ENCODE assay signal across 9 mouse cellular contexts in the genomic region with DNA sequence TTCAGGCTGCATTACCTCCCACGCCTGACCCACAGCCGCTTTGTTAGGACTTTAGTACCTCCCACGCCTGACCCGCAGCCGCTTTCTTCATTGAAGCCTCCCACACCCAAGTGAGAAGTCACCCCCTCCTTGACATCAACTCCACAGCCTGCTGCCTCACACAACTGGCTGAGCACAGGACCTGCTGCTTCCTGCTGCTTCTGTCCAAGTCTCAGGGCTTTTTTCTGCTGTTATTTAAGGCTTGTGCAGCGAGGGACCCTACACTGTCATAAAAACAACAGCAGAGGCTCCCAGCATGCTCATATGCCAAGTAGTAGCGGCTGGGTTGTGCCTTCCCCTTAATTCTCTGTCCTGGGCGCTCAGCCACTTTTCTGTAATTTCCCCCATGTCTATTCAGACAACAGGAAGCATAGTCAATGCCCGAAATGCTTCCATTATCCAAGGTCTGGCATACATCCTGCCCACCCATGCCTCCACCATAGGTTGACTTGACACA. TPM values are rescaled to one million over a fixed set of nuclear protein-coding genes. Genes with fewer than 3 reads are reported as not detected.
DNase-seq lines count a peak whose midpoint lies in the region; ATAC-seq and TF ChIP-seq lines count a peak whose summit lies in the region.
"Had no signal": no experiment of that assay in that cellular context is flagged by ENCODE, and none has a peak within 500 bp of the region (broad histone marks: within the 10 kb centered on the region; RNA-seq: fewer than 3 reads in every experiment).

No protein-coding gene starts in this region.

- no peak overlapping the region for H3K4me3 ChIP-seq in heart, adult 2 months
- H3K4me3 ChIP-seq in heart, embryonic 11.5 days (ENCODE audit: low read depth, low read length): no peak overlapping the region

- H3K9me3 ChIP-seq in heart, embryonic 11.5 days (replicated peaks; ENCODE audit: control insufficient read depth, low read length): no peaks in the 10 kb centered on the region

- H3K79me2 ChIP-seq in heart, adult 2 months (replicated peaks; ENCODE audit: control insufficient read depth, insufficient read depth, low read length): no peaks in the 10 kb centered on the region

- no peak overlapping the region for H3K4me2 ChIP-seq in heart, embryonic 11.5 days

- no peak overlapping the region for H3K9ac ChIP-seq in heart, adult 2 months (ENCODE audit: low read depth, low read length)
- H3K9ac ChIP-seq in heart, embryonic 11.5 days (ENCODE audit: low read depth, low read length): no peak overlapping the region

- intact Hi-C loops in heart, adult 2 months (cut with DNase I): no loop called here

- peak; percentile 17 to 35 for DNase-seq in heart, adult 2 months
- DNase-seq in thymus, postnatal 25 days: peak; percentile 6
- DNase-seq in thymus, postnatal 10 days (ENCODE audit: low spot score in 2 of 2): no peak
- DNase-seq in kidney, postnatal 36 days: peak; percentile 31 to 36
- no peak for DNase-seq in adipocyte (ENCODE audit: low spot score)
- no peak for DNase-seq in retina, embryonic 14.5 days (ENCODE audit: low spot score)
- no peak for DNase-seq in gastrocnemius, adult 18-20 months (ENCODE audit: low spot score)
- DNase-seq: cerebellum, adult 9-11 months had no signal

- H3K27ac ChIP-seq in heart, adult 2 months: peak overlapping the region; percentile 2
- no peak overlapping the region for H3K27ac ChIP-seq in heart, embryonic 11.5 days (ENCODE audit: low read depth, low read length)

- TF ChIP-seq POLR2A in heart, adult 2 months (IDR thresholded peaks at IDR 0.05; ENCODE audit: insufficient read depth, low read depth, low read length): no peak

- no peaks in the 10 kb centered on the region for H3K27me3 ChIP-seq in heart, adult 2 months (ENCODE audit: control insufficient read depth, insufficient read depth, low read length)
- H3K27me3 ChIP-seq in heart, embryonic 11.5 days (ENCODE audit: control insufficient read depth, insufficient read depth, low read length): no peaks in the 10 kb centered on the region

- 0 out of 2 replicates have a peak, but pooled peaks have one; percentile 65 for TF ChIP-seq EP300 in heart, adult 2 months (IDR thresholded peaks at IDR 0.05; ENCODE audit: insufficient read depth, low read depth, low read length)

- WGBS in heart, adult 2 months: 25% methylated on average over 9 of the region's 9 CpGs
- 71% methylated on average over 9 of the region's 9 CpGs for WGBS in heart, embryonic 11.5 days (ENCODE audit: insufficient replicate concordance)

- peaks cover 4% of the 10 kb centered on the region; the same call in 1 of the 2 replicates for H3K36me3 ChIP-seq in heart, adult 2 months (ENCODE audit: control insufficient read depth, insufficient read depth, low read length)
- H3K36me3 ChIP-seq in heart, embryonic 11.5 days (ENCODE audit: control insufficient read depth, insufficient read depth, low read length): peaks cover 21% of the 10 kb centered on the region

- no peak for TF ChIP-seq CTCF in heart, adult 2 months (IDR thresholded peaks at IDR 0.05)

- ATAC-seq in heart, embryonic 11.5 days (replicated peaks; ENCODE audit: insufficient number of reproducible peaks, low FRiP score, low TSS enrichment): no peak

- H3K4me1 ChIP-seq in heart, adult 2 months (ENCODE audit: control insufficient read depth, insufficient read depth, low read length): peaks cover 7% of the 10 kb centered on the region
- no peaks in the 10 kb centered on the region for H3K4me1 ChIP-seq in heart, embryonic 11.5 days (ENCODE audit: control insufficient read depth, insufficient read depth, low read length)

RNA-seq across cellular contexts. Expression of gene Cers5, which starts 15.0 kb away (rescaled TPM):
- total RNA-seq in heart, adult 2 months (2021): 10 to 100 TPM; 17.4 to 17.9 TPM
- 21.6 and 27.9 TPM in 2 replicates for polyA plus RNA-seq in heart, adult 2 months (2012; rRNA removed)
- polyA plus RNA-seq in heart, embryonic 11.5 days (2014; fragmentation: Nextera tagmentation; extraction: Ambion mirVana): 52.7 and 56.1 TPM in 2 replicates
- 1 to 10 TPM; 2.9 to 6.2 TPM for total RNA-seq in gastrocnemius, adult 18-20 months (2021)

Comparison
In these comparisons a context has a peak if more than half of its experiments do, and no peak if none do; other contexts are left out.
1. DNase-seq: peak in heart, adult 2 months (2 of 2), thymus, postnatal 25 days (single experiment) and kidney, postnatal 36 days (2 of 2); none in thymus, postnatal 10 days (0 of 2), adipocyte (single experiment), retina, embryonic 14.5 days (single experiment) and gastrocnemius, adult 18-20 months (single experiment).